Mouse (Mus musculus) large intestine, adult 2 months (tissue): ENCODE data around the gene Nol12. TPM values are rescaled to one million over a fixed set of nuclear protein-coding genes. Genes with fewer than 3 reads are reported as not detected.
A peak's percentile ranks its signal among the peaks of the same experiment; 100 is the strongest.

Experiments
- DNase-seq: peaks from one replicate; pipeline ENCODE4 v3.0.0-alpha.2; 2012; ENCODE audit warnings: low read depth, low spot score
- WGBS: fragments of 180-500 bp; shearing (Covaris S2); methylation state at CpG from one replicate; pipeline ENCODE4 v1.1.7; 2018; 5-methylcytosine and 5-hydroxymethylcytosine counted together
- polyA plus RNA-seq: library from polyadenylated mRNA; depleted of rRNA; stranded (reverse); fragments of >200 nt; gene quantifications from 2 replicates; pipeline ENCODE4 v1.2.3, GENCODE M21; 2012; rRNA removed

Gene Nol12
- polyA plus RNA-seq: 18.9 and 19.6 TPM in 2 replicates

GRCm38 (mm10) chr15:78934784-78935320, at the start of gene Nol12:
Gene Nol12, plus strand, starts transcription at chr15:78934933.
- no peak for DNase-seq
- under 1% methylated on average over 42 of the region's 42 CpGs for WGBS

- WGBS: 47% methylated on average over 13 of the region's 13 CpGs
- no peak for DNase-seq
Observed at GRCm38 (mm10) chr15:78889401-78889853, 45.3 kb upstream of the Nol12 start.

GRCm38 (mm10) chr15:78892440-78892839, 42.3 kb upstream of the Nol12 start:
- WGBS: 72% methylated on average over 7 of the region's 7 CpGs
- no peak for DNase-seq

GRCm38 (mm10) chr15:78894726-78895125, 40.0 kb upstream of the Nol12 start:
- WGBS: 75% methylated on average over 13 of the region's 13 CpGs
- no peak for DNase-seq

GRCm38 (mm10) chr15:78895741-78896140, 39.0 kb upstream of the Nol12 start:
- WGBS: 63% methylated on average over 2 of the region's 2 CpGs
- no peak for DNase-seq

- DNase-seq: no peak
- 77% methylated on average over 3 of the region's 3 CpGs for WGBS
Observed at GRCm38 (mm10) chr15:78896149-78896548, 38.6 kb upstream of the Nol12 start.

GRCm38 (mm10) chr15:78897488-78897887, 37.2 kb upstream of the Nol12 start:
- 88% methylated on average over 4 of the region's 4 CpGs for WGBS
- no peak for DNase-seq

GRCm38 (mm10) chr15:78898507-78899001, 36.2 kb upstream of the Nol12 start:
- 70% methylated on average over 6 of the region's 6 CpGs for WGBS
- no peak for DNase-seq

- 2% methylated on average over 20 of the region's 20 CpGs for WGBS
- no peak for DNase-seq
Observed at GRCm38 (mm10) chr15:78899409-78899739, 35.4 kb upstream of the Nol12 start, which contains the start of gene Gm49510. Gene Gm49510, plus strand, starts transcription at chr15:78899667.

- DNase-seq: no peak
- WGBS: 6% methylated on average over 47 of the region's 47 CpGs
Observed at GRCm38 (mm10) chr15:78899740-78900584, 34.8 kb upstream of the Nol12 start, which contains the start of gene Sh3bp1. Gene Sh3bp1, plus strand, starts transcription at chr15:78899768.

- DNase-seq: no peak
- WGBS: 31% methylated on average over 18 of the region's 18 CpGs
Observed at GRCm38 (mm10) chr15:78900585-78901421, 33.9 kb upstream of the Nol12 start.

- DNase-seq: no peak
- 72% methylated on average over 8 of the region's 8 CpGs for WGBS
Observed at GRCm38 (mm10) chr15:78901422-78901789, 33.3 kb upstream of the Nol12 start.

GRCm38 (mm10) chr15:78903243-78903642, 31.5 kb upstream of the Nol12 start:
- WGBS: 1% methylated on average over 2 of the region's 2 CpGs
- peak; percentile 63 for DNase-seq

GRCm38 (mm10) chr15:78908399-78908798, 26.3 kb upstream of the Nol12 start:
- WGBS: 75% methylated on average over 7 of the region's 7 CpGs
- no peak for DNase-seq

- DNase-seq: no peak
- 89% methylated on average over 8 of the region's 8 CpGs for WGBS
Observed at GRCm38 (mm10) chr15:78908982-78909381, 25.8 kb upstream of the Nol12 start.

GRCm38 (mm10) chr15:78912040-78912439, 22.7 kb upstream of the Nol12 start:
- DNase-seq: no peak
- 39% methylated on average over 9 of the region's 9 CpGs for WGBS

- under 1% methylated on average over 51 of the region's 51 CpGs for WGBS
Observed at GRCm38 (mm10) chr15:78913632-78914090, 21.1 kb upstream of the Nol12 start, which contains the start of gene Pdxp. Gene Pdxp, plus strand, starts transcription at chr15:78913919.

GRCm38 (mm10) chr15:78914091-78914822, 20.5 kb upstream of the Nol12 start:
- 2% methylated on average over 87 of the region's 87 CpGs for WGBS
- DNase-seq: no peak

More at GRCm38 (mm10) chr15:78913632-78914090, 21.1 kb upstream of the Nol12 start, which contains the start of gene Pdxp:
- peak; percentile 52 for DNase-seq
